Mouse (Mus musculus) right cerebral cortex, postnatal 4 days (tissue): ENCODE results near the gene Vmo1.
"Not testable (repeated sequence)": the region's sequence is repeated elsewhere in the genome, so short reads cannot be mapped to it uniquely, and the experiment has no call there.

Experiments
- DNase-seq: peaks from one replicate; pipeline ENCODE4 v3.0.0-alpha.2; 2022

Vmo1 gene

DNA sequence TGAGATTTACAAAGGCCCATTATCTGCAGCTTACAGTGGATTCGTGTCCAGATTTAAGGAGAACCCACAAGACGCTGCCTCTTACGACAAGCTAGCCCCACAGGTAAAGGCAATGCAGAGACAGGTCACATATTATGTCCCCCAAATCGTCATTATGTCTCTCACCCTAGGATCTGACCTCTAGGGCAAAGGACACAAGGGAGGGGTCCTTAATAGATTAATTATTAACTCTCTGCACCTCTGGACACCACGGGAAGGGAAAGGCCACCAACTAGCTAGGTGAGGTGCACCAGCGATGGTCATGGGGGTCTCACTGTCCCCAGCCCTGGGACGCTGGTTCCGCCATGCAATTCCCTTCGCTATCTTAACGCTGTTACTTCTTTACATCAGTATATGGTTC is 4.5 kb upstream of the Vmo1 start, which contains the start of gene Gltpd2:
Gene Gltpd2 (plus strand): TSS at position 274 of the 400 bp plus-strand sequence.
- DNase-seq: no peak

DNA sequence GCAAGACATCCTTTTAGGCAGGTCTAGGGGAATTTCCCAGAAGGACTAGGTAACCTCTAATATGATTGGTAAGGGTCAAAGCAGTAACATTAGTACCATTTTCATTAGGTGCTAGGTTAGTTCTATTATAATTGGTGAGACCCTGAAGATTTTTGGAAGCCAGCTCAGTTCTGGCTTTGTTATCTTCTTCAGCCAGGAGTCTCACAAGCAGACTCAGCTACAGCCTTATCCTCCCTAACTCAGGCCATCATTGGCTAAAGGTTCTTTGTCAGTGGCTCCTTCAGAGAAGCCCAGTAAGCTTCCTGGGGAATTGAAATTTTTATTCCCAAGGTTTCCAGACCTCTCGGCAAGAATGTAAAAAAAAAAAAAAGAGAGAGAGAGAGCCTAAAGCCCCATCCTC is 4.0 kb upstream of the Vmo1 start:
- no peak for DNase-seq

DNA sequence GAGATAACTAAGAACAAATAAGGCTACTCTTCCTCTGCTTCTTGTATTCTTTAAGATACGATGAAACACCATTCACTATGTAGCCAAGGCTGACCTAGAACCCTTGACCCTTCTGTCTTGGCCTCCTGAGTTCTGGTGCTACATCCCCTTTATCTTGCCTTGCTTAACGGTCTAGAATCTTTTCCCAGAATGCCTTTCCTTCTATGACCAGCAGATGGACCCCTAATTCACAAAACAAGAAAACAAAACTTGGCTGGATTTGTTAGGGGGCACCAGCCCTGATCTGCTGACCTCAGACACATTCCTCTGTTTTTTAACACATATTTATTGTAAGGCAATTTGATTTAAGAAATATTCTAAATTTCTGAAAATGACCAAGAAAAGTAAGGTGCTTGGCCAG is 1.9 kb upstream of the Vmo1 start:
- DNase-seq: no peak

DNA sequence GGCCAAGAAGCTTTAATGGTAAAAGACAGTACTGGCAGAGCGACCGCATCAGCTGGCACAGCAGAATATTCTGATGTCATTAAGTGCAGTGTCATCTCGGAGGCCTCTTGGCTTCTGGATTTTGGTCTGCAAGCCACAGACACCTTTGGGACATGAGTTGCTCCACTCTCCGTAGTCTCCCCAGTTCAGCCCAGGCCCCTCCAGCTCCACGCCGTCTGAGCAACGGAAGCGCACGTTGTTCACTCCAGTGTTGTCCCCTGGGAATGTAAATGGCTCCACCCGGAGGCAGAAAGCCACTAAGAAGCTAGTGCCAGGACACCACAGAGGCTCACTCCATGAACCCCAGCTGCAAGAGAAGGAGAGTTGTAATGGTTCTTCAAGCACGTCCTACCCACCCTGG is 896 bp downstream of the Vmo1 start:
- DNase-seq: no peak

DNA sequence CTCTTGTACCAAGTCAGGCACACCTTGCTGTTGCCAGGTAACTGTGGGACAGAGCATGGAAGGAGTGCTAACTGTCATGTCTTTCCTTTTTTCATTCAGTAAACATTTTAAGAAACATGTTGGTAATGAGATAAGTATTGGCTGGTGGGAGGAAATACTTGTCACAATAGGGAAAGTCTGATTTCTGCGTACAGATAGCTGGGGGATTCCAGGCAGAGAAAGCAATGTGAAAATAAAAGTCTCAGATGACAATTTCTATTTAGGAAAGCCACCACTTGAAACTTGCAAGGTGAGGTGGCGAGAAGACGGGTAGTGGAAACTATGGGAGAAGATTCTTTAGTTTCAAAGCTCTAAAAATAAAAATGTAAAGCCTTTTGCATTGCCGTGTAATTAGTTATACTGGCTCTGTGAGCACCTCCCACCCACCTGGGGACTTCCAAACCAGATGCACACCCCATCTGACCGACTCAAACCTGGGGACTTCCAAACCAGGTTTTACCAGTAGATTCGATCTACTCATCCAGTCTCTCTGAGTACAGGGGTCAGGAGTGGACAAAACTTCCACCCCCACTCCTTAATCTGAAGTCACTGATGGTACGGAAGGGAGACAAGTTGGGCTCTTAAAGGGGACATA is 1.6 kb downstream of the Vmo1 start:
- DNase-seq: no peak

DNA sequence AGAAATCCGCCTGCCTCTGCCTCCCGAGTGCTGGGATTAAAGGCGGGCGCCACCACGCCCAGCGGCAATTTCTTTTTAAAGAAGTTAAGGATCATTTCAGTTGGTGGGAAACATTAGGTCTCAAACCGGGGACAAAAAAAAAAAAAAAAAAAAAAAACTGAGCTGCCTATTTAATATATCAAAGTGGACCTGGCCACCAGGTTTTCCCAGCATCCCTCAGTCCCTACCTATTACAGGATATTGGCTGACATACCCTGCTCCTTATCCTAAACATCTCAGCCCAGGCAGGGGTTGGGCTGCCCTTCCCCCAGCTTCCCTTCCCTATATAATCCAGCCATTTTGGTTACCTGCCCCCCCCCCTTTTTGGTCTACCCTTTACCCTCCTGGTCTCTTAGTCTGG is 2.6 kb downstream of the Vmo1 start:
- no peak for DNase-seq

DNA sequence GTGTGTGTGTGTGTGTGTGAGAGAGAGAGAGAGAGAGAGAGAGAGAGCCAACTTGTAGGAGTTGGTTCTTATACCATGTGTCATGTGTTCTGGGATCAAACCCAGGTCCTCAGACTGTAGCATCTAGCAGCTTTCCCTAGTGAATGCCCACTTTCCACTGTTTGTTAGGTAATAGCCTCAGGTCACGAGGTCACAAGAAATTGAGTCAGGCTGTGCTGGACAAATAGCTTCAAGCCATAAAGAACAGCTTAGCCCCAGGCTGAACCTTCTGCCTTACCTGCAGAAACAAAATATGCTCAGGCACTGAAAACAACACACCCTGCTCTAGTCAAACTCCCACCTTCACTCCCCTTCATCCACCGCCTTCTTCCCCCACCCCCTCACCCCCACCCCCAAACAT is 3.2 kb downstream of the Vmo1 start:
- DNase-seq: no peak

DNA sequence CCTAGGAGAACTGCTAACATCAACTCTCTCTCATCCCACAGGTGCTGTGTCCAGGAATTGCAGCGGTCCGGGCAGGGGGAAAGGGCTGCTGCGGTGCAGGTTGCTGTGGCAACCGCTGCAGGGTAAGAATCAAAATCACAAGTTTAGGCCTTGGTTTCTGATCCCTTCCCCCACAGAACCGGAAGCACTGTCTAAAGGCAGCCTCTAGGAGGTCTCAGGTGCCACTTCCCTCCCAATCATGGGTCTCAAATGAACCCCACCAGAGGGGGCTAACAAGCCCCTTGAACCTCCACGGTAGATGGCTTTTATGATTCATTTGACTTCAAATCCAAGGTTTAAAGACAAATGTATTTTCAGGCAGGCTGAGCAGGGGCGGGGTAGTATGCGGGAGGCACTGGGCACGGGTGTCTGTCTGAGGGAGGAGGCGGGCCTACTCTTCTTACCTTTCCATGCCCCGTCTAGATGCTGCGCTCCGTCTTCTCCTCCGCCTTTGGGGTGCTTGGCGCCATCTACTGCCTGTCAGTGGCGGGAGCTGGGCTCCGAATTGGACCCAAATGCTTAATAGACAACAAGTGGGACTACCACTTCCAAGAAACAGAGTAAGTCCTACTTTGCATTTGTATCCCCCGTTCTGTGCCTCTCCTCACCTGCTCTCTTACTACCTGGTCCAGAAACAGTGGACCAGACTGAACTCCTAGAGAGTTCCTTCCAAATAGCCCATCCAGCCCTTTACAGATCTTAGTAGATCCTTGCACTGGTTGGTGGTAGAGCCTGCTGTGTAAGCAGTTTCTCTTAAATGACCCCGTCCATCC is 4.5 kb downstream of the Vmo1 start:
- DNase-seq: peak; percentile 50

DNA sequence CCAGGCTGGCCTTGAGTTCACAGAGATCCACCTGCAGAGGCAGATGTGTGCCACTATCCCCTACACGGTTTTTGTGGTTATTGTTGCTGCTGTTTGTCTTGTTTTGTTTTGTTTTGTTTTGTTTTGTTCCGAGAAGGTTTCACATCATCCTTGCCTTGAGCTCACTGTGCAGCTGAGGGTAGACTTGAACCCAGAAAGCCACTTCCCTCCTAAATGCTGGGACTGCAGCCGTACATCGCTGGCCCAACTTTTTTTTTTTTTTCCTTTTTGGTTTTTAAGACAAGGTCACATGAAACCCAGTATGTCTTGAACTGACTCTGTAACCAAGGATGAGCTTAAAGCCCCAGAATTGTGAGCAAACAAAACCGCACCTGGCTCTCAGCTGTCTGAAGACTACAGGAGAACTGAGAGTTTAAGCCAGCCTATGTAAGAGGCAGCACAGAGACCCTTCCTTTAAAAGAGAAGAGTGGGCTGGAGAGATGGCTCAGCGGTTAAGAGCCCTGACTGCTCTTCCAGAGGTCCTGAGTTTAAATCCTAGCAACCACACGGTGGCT is 7.4 kb downstream of the Vmo1 start:
- no peak for DNase-seq

DNA sequence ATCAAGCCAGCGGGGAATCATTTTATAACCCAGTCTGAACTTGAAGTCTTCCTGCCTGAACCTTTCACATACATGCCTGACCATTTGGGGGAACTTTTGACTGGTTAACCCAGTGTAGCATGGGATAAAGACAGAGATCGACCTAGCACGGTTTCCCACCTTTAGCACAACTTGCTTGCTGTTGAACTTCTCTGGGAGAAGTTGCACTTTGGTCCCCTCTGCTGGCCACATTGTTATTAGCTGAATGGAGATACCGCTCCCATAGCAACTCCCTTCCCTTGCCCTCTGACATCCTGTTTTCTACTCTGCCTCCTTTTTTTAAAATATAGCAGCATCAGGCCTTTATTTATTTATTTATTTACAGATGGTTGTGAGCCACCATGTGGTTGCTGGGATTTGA is 8.0 kb downstream of the Vmo1 start:
- peak; percentile 51 for DNase-seq

DNA sequence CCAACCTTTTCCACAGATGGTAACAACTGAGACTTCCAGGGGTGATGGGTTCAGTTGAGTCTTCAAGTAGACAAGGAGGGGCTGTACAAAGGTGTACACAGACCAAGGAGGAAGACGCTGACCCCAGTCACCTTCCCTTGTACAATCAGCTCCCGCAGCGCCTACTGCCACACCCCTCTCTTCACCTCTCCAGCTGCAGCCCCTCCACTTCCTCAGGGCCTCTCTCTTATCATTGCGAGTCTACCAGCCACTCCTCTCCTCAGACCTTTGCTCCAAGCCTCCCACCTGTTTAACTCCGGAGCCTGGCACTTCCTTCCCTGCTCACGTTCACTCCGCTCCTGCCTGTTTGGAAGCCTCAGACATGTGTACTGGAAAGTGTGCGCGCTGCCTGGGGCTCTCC is 9.4 kb downstream of the Vmo1 start, which contains the start of gene Tm4sf5:
Gene Tm4sf5 (plus strand): TSS at position 275 of the 400 bp plus-strand sequence.
- no peak for DNase-seq

DNA sequence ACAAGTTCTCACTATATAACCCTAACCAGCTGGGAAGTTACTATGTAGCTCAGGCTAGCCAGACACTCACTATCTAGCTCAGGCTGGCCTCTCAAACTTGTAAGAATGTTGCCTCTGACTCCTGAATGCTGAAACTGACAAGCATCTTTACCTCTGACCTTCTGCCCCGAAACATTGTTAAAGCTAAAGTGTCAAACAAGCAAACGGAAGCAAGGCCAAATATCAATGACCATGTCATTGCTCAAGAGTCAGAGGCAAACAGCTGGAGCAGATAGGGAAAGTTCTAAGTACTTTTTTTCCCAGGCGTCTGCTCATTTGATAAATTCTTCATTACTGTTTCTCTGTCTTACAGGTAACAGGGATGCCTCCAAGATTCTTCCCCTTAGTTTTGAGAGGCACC is 12.4 kb downstream of the Vmo1 start:
- DNase-seq: no peak

DNA sequence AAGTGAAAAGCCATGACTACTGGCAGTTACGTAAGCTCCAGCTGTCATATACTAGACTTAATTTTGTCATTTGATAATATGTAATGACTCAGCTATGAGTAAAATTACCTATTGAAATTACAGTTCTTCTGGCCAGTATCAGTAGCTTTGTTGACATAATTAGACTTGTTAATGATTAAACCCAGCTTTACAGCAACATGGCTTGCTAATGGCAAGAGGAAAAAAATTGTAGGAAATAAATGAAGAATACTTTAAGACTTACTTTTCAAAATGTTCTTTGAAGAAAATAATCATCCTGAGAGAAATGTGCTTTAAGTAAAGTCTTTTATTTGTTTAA is 14.0 kb downstream of the Vmo1 start:
- DNase-seq: no peak

DNA sequence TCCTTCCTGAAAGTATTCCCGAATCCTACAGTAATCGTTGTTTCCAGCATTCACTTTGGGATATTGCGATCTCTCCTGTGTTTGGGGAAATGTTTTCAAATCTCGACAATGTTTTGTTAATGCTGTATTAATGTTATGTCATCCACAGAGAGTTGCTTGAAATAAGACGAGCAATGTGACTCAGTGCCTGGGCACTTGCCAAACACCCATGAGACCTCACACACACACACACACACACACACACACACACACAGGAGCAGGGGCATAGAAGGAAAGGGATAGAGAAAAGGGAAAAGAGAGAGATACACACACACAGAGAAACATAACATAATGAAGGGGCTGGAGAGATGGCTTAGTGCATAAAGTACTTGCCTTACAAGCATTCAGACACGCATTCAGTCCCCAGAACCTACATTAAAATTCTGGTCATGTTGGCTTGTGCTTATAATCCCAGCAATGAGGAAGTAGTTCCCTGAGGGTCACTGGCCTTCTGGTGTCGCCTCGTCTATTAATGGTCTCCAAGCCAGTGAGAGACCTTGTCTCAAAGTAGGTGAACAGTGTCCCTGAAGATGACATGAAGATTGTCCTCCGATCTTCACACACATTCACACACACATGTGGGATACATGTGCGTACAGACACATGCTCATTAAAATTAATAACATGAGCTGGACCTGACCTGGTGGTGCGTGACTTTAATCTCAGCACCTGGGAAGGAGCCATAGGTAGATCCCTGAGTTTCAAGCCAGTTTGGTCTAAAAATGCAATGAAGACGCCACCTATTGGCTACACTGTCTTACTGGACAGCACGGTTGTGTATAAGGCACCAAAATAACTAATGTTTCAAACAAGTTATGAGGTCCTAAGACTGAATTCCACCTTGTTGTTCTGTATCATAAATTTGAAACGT is 14.6 kb downstream of the Vmo1 start:
- no peak for DNase-seq

DNA sequence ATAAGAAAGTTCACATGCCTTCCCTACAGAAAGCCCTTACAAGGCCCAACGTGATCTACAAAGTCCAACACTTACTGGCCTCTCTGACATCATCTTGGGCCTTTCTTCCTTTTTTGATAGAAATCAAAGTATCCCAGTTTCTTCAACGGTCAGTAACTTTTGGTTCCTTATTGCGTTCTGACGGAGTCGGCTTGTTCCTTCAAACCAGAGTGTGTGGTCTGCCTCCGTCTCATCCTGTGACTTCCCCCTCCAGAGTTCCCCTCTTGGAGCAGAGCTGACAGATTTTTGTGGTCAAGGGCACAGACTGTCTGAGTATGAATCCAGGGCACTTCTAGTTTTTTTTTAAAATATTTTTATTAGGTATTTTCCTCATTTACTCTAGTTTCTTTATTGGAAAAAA is 24.7 kb downstream of the Vmo1 start:
- DNase-seq: no peak

DNA sequence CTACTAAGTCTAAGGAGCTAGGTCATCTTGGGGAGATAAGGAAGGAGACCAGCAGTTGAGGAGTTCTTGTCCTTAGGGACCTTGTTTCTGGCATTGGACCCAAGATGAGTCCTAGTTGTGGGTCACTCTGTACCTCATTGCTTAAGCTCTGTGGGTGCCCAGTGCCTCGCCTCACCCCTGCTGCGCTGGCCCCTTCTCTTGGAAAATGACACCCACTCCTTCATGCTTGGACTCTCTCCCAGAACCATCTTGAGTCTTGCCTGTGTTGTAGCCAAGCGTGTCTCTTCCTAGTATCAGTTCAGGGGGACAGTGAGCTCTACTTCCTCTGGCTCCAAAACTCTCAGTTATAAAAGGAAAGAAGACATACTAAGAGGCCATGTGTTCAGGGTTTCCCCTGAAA is 25.3 kb downstream of the Vmo1 start:
- no peak for DNase-seq

DNA sequence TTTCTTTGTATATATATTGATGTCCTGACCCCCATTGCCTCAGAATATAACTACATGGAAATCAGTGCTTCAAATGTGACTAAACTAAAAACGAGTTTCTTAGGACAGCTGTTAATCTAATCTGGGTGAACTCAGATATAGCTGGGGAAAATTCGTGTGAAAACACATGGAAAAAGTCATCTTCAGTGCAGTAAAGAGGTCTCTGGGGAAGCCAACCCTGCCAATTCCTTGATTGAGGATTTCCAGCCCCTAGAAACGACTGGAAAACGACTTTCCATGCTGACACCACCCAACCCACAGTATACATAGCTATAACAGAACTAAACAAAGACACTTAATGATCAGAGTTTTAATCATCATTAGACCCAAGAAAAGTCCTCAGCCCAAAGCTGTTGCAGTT is 26.6 kb downstream of the Vmo1 start:
- DNase-seq: no peak

DNA sequence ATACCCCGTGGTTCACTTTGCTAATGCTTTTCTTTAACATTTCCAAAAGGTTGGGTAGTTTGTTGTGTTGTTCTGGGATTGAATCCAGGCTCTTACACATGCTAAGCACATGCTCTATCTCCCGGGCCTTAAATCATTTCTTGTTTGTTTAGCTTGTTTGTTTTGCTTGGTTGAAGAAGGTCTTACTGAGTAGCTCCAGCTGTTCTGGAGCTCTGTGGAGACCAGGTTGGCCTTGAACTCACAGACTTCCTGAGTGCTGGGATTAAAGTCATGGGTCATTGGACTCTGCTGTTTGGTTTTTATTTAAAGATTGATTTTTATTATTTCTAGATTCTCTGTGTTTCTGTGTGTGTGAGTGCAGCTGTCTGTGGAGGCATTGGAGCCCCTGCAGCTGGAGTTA is 28.9 kb downstream of the Vmo1 start:
- DNase-seq: no peak

DNA sequence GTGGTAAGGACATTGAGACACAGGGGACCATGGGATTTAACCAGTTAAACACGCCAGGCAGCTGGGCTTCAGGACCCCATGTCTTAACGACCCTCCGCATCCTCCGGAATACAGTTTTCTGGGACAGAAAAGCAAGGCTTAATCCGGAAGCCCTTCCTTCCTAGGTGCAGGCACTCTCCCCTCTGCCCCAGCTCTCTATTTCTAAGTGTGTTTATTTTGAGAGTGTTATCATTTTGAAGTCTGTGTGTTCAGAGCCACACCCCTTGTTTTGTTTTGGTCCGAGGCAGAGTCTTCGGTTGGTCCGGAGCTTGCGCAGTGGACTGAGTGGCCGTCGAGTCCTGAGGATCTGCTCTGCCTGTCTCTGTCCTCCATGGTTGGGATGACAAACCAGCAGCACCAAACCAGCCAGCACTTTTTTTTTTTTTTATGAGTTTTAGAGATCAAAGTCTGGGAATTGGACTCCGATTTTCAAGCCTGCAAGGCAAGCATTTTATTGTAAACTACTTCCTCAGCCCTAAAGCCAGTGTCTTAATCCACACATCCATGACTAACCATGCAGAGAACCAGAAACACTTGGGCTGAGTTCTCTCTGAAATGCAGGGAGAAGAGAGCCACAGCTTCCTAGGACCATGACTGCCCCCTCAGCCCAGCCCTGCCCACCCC is 39.4 kb downstream of the Vmo1 start:
- DNase-seq: no peak

DNA sequence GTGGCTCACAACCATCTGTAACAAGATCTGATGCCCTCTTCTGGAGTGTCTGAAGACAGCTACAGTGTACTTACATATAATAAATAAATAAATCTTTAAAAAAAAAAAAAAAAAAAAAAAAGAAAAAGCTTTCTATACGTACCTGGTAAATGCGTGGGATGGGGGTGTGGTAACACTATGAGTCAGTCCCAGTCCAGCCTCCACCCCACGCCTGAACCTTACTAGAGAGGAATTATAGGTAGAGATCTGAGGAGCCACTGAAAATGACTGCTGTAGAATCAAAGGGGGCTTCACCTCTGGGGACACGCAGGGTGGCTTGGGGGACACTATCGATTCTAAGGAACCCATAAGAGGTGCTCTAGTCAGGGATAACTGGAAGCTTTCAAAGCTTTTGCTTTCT is 41.1 kb downstream of the Vmo1 start:
- not testable (repeated sequence) for DNase-seq

DNA sequence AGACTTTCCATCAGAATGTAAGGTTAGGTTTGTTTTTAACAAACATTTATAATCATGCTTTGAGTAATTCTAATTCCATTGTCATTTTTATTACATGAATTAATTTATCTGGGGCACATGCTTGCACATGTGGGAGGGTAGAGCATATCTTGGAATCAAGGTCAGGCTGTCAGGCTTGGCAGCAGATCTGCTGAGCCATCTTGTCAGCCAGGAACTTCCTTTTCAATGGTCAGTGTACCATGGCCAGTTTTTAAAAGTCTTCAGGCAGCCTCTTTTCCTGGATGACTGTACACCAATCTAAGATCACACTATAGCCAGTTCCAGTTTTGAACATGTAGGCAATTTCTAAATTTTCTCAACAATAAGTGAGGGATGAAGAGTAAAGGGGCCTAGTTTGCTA is 41.7 kb downstream of the Vmo1 start:
- no peak for DNase-seq

DNA sequence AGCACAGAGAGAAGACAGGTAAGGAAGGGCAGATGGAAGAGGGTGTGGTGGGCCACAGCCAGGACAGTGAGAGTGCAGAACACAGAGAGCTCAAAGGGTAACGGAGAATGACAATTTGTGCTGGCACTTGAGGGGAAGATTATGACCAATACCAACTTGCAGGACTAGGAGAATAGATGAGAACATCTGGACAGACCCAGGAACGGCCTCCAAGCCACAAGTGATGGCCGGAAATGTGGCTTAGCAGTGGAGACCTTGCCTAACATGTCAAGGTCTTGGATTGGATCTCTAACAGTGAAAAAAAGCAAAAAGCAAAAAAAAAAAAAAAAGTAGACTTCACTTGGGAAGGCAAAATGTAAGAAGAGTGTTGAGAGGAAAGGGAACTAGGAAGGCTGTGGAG is 44.7 kb downstream of the Vmo1 start:
- no peak for DNase-seq
